Mouse (Mus musculus) testis, postnatal 14 days (tissue): Measurements from ENCODE around the gene Olfr52.
"Not testable (repeated sequence)": the region's sequence is repeated elsewhere in the genome, so short reads cannot be mapped to it uniquely, and the experiment has no call there.

Source experiments
- DNase-seq: peaks from one replicate; pipeline ENCODE4 v3.0.0; 2021; ENCODE audit warnings: low spot score

The Olfr52 gene

GRCm38 (mm10) chr2:86185583-86185982 lies at the start of gene Olfr52:
Olfr52 (minus strand) TSS chr2:86185683.
- DNase-seq: no peak

- DNase-seq: no peak
These were observed 45.8 kb upstream of the Olfr52 start, which contains the start of gene Olfr1047 for GRCm38 (mm10) chr2:86231301-86231700. Olfr1047 (minus strand) TSS chr2:86231401.

- DNase-seq: no peak
These were observed 33.7 kb upstream of the Olfr52 start, which contains the start of gene Olfr1046 for GRCm38 (mm10) chr2:86219214-86219613. Olfr1046 (minus strand) TSS chr2:86219314.

- no peak for DNase-seq
These were observed 17.4 kb upstream of the Olfr52 start, which contains the start of gene Olfr1045 for GRCm38 (mm10) chr2:86202909-86203308. Olfr1045 (minus strand) TSS chr2:86203009.

- no peak for DNase-seq
These were observed 10.4 kb upstream of the Olfr52 start for GRCm38 (mm10) chr2:86195863-86196262.

- no peak for DNase-seq
These were observed 5.5 kb downstream of the Olfr52 start for GRCm38 (mm10) chr2:86179950-86180349.

GRCm38 (mm10) chr2:86177720-86178119 lies 7.8 kb downstream of the Olfr52 start, which contains the start of gene Olfr1044:
Olfr1044 (minus strand) TSS chr2:86177820.
- DNase-seq: no peak

GRCm38 (mm10) chr2:86175422-86175821 lies 10.1 kb downstream of the Olfr52 start:
- not testable (repeated sequence) for DNase-seq

- no peak for DNase-seq
These were observed 18.1 kb downstream of the Olfr52 start, which contains the start of gene Olfr1043 for GRCm38 (mm10) chr2:86167422-86167821. Olfr1043 (minus strand) TSS chr2:86167522.

- no peak for DNase-seq
These were observed 23.7 kb downstream of the Olfr52 start, which contains the start of gene Olfr1042 for GRCm38 (mm10) chr2:86161738-86162137. Olfr1042 (minus strand) TSS chr2:86161838.

- no peak for DNase-seq
These were observed 38.9 kb downstream of the Olfr52 start, which contains the start of gene Olfr1040 for GRCm38 (mm10) chr2:86146632-86147031. Olfr1040 (minus strand) TSS chr2:86146732.

GRCm38 (mm10) chr2:86135828-86136227 lies 49.7 kb downstream of the Olfr52 start, which contains the start of gene Olfr1039:
Olfr1039 (minus strand) TSS chr2:86135928.
- no peak for DNase-seq
